Mouse (Mus musculus) heart, postnatal 4 days (tissue): ENCODE results near the gene Racgap1. TPM values are rescaled to one million over a fixed set of nuclear protein-coding genes. Genes with fewer than 3 reads are reported as not detected.
A peak's percentile ranks its signal among the peaks of the same experiment; 100 is the strongest.

Experiments used
- DNase-seq: peaks from one replicate; pipeline ENCODE4 v3.0.0; 2021
- total RNA-seq, 2 experiments: library from RNA; stranded (reverse); gene quantifications; 2 replicates each; pipeline ENCODE4 v1.2.3; 2021

The Racgap1 gene
- total RNA-seq, 2 experiments from 2014 or later: 88.5 to 98.7 TPM

DNA sequence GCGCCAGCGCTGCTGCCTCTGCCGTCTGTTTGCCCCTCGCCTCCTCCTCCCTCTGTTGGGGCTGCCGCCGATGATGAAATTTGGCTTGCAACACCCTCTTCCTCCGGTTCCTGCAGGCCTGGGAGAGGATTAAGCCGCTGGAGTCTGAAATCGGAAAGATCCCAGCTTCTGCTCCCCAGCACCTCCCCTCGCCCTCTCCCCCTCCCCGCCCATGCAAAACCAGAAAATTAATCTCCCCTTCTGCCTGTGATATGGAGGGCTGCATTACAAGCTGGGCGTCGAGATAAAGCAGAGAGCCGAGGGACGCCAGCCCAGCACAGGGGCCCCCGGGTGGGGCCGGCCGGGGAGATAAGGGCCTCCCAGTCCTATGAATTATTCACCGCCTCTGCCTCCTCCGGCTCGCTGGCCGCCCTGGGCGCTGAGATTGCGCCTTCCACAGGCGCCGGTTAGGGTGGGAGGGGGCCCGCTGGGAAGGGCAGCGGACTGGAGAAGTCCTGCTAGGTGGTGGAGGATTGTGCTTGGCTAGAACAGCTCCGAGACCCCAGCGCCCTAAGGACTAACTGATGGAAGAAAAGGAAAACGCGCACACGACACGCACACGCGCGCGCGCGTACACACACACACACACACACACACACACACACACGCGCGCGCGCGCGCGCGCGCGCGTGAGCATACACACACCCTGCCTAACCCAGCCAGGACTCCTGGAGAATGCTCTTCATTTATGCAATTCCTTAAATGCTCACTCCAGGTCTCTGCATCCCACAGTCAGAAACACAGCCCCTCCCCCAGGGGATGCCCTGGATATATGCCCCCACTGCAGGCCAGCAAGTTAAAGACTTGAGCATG, 13.4 kb upstream of the Racgap1 start:
- peak; percentile 49 for DNase-seq

DNA sequence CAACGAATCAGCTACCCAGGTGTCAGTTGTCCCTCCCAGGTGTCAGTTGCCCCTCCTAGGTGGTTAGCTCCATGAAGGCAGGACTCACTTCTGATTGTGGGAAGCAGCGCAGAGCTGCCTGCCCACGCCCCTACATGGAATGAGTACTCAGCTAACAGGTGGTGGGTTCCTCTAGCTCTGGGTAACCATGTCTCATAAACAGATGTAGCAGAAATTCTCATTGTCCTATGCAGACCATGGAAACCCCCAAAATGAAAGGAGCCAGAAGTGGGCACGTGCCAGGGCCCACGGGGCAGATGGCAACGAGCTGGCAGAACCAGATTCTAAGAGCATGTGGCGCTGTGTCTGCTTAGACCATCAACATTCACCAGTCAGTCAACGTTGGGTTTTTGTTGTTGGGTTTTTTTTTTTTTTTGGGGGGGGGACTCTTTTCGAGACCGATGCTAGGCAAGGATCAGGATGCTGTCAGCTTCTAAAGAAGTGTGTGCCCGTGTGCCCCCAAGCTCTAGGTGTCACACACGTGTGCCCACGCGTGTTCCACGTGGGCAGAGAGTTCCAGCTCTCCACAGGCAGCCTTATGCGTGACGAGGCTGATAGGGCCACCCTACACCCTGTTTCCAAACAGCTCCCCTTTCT, 12.6 kb upstream of the Racgap1 start:
- no peak for DNase-seq

GRCm38 (mm10) chr15:99662371-99662770, 10.9 kb upstream of the Racgap1 start:
- DNase-seq: no peak

GRCm38 (mm10) chr15:99661121-99661830, 9.8 kb upstream of the Racgap1 start:
- no peak for DNase-seq

GRCm38 (mm10) chr15:99658437-99658836, 7.0 kb upstream of the Racgap1 start:
- no peak for DNase-seq

- no peak for DNase-seq
Measured at GRCm38 (mm10) chr15:99655956-99656355, 4.5 kb upstream of the Racgap1 start.

DNA sequence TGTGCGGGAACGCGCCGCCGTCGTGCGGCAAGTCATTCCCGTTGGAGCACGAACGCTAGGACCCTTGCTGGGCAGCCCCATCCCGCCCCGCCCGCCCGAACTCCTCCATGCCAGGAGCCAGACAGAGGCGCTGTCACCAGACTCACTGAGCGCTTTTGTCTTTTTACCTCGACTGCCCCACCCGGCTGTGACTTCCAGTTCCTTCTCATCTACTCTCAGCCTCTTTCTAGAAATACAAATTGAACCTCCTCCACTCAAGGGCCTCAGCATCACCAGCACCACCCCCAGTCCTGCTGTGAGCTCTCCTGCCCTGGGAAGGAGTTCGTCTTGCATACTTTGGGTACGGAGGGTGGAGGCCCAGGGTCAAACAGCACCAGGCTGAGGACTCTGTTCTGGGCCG, 2.4 kb upstream of the Racgap1 start:
- DNase-seq: no peak

- DNase-seq: no peak
Measured at GRCm38 (mm10) chr15:99653291-99653690, 1.8 kb upstream of the Racgap1 start.

- no peak for DNase-seq
Measured at GRCm38 (mm10) chr15:99651984-99652872, 772 bp upstream of the Racgap1 start.

DNA sequence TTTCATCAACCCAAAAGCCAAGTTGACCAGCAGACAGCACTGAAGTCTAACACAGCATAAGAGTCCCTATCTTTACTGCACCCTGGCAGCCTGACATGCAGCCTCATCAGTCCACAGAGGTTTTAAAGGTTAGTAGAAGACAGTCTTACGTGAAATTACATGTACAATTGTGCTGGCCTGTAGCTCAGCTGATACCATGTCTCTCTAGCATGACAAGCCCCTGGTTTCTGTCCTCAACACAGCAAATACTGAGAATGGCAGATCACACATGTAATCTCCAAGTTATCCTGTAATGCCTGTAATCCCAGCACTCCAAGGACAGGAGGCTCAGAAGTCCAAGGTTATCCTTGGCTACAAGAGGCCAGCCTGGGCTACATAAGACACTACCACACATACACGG, 1.2 kb downstream of the Racgap1 start:
- DNase-seq: no peak

DNA sequence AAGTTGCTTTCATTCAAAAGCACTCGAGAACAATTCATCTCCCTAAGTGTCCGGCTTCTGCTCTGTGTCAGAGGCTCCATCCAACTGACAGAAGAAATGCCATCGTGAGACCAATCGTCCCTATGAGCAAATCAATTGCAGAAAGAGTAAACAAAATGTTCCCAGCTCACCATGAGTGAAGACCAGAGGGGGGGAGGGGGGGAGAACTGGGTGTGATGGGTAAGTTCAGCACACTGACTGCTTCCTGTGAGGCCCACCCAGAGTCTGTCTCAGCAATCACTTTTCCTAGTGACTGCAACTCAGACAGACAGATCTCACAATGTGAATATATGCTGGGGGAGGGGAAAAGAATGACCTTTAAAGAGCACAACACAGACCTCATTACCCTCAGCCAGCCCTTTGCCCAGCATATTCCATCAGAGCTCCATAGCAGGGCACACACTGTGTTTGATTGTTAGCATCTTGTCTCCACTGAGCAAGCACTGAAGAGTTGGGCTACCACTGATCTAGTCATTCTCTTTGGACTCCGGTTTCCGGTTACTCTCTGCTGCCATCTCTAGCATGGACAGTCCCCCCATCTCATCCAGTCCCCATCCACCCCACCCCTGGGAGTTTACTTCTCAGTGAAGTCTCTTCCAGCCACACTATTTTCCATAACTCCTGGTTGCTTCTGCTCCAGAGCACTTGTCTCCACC, 2.2 kb downstream of the Racgap1 start:
- no peak for DNase-seq

DNA sequence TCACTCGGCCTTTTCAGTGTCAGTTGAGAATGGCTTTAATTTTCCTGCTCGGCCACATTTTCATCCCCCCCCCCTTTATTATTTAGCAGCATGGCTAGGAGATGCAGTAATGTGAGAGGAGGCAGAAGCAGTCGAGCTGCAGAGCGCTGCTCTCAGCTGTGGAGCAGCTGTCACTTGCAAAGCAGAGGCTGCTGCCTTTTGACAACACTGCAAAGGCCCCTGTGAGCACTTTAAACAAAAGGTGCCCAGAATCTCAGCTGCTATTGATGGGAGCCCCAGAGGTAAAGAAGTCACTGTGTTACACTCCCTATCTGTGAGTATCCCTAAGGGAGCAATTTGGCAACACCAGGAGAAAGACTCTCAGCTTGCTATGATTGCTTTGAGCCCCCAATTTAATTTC, 3.1 kb downstream of the Racgap1 start:
- no peak for DNase-seq

DNA sequence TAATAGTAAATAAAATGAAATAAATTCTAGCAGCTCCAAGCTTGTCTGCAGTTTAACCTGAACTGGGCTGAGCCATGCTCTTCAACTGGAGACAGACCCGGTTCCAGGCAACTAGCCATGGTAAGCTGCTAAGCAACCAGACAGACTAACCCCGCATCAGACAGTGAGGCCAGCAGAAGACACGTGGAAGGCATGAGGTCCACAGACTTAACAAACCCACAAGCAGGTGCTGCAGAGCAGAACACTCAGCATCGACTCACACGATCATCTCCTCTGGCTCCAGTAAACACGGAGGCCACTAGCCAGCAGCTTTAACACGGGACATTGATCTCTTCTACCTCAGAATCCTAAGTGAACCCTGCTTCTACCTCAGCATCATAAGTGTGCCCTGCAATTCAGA, 6.7 kb downstream of the Racgap1 start:
- DNase-seq: peak; percentile 26

DNA sequence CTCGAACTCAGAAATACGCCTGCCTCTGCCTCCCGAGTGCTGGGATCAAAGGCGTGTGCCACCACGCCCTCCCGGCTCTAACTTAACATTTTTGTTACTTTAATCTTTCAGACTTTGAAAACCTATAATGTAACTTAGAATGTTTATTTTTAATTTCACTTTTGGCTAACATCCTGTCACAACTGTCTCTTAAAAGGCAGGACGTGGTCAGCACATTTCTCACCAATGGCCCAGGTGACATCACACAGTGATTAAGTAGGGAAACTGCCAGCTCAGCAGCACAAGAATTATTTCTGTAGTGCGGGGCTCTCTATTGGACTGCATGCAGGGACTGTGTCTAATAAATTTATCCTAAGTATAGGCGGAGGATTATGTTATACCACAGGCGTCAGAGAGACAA, 7.6 kb downstream of the Racgap1 start:
- DNase-seq: no peak

DNA sequence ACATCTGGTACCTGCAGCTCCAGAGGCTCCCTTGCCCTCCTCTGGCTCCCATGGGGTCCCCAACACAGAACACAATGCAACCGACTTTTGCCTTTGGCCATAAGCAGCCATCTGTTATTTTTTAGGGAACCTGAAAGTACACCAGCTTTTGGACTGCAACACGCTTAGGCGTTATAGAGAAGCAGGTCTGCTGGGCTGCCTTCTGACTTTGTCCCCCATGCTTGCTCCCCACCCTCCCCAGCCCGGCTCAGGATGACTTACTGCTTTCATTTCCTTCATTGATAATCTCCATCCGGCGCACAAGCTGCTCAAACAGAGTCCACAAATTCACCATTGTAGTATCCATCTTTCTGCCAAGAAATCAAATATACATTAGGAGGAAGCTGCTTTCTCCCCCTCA, 8.8 kb downstream of the Racgap1 start:
- no peak for DNase-seq

GRCm38 (mm10) chr15:99638124-99638485, 13.4 kb downstream of the Racgap1 start:
- no peak for DNase-seq

DNA sequence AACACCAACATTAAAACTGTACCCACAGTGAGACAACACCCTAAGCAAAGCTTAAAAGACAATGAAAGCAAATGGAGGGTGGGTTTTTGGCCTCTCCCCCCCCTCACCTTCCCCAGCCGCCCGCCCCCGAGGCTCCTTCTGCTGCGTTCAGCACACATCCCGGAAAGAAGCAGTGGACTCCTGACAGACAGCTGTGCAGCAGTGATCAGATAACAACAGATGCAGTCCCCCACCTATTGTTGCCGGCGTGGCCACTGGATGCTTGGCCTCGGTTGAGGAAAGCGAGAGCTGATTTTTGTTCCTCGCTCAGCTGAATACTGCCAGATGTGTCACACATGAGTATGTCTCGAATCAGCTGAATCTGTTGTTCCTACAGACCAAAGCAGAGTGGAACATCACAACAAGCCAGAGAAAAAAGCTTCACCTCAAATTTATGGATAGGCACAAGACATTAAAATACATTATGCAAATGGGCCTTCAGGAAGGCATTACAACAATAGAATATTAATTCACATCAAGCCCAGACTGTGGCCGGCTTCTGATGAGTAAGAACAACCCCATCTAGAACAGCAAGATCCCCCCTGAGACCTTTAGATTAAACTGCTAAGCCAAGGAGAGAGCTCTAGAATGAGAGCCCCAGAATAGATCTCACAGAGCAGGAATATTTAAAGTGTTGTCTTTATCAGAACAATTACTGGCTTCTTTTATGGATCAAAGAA, 13.9 kb downstream of the Racgap1 start:
- DNase-seq: no peak

- DNase-seq: no peak
Measured at GRCm38 (mm10) chr15:99634702-99635101, 16.8 kb downstream of the Racgap1 start.

GRCm38 (mm10) chr15:99631618-99632017, 19.8 kb downstream of the Racgap1 start:
- DNase-seq: no peak

DNA sequence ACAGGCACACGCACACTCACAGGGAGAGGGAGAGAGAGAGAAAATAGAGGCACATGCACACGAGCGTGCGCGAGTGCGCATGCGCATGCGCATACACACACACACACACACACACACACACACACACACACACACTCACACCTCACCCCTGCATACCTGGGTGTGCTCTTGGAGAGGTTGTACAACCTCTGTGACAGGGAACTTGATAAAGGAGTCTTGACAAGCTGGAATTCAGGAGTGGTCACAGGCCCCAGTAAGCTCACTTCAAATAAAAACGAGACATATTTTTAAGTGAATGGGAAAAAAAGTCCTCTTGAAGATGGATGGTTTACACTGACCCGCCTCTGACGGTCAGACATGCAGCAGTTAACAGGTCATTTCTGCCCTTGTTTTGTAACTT, 29.4 kb downstream of the Racgap1 start:
- DNase-seq: no peak

- DNase-seq: no peak
Measured at GRCm38 (mm10) chr15:99619821-99620220, 31.6 kb downstream of the Racgap1 start.
